Mouse (Mus musculus) spleen, adult 2 months (tissue): ENCODE results near the gene Dact1. TPM values are rescaled to one million over a fixed set of nuclear protein-coding genes. Genes with fewer than 3 reads are reported as not detected.

Experiments
- DNase-seq, 2 experiments: peaks; one replicate each; pipeline versions ENCODE4 v3.0.0 to v3.0.0-alpha.2; 2012 to 2021; ENCODE audit warnings: low spot score in 2 of 2, low read depth in 1 of 2
- H3K27ac ChIP-seq: fragments of 200-500 bp; 2 replicates; pipeline ENCODE4 v1.5.1; 2012; ENCODE audit warnings: low read length, inconsistent platforms; ENCODE audit not compliant: insufficient read depth
- H3K27me3 ChIP-seq: fragments of 200-500 bp; 2 replicates; pipeline ENCODE4 v1.6.1; 2012; ENCODE audit warnings: mild to moderate bottlenecking, moderate library complexity, low read length, inconsistent platforms; ENCODE audit not compliant: control insufficient read depth, insufficient read depth
- H3K36me3 ChIP-seq: fragments of 200-500 bp; 2 replicates; pipeline ENCODE4 v1.6.1; 2012; ENCODE audit warnings: mild to moderate bottlenecking, low read length, inconsistent platforms; ENCODE audit not compliant: control insufficient read depth, insufficient read depth
- H3K4me1 ChIP-seq: fragments of 200-500 bp; 2 replicates; pipeline ENCODE4 v1.6.1; 2011; ENCODE audit warnings: inconsistent platforms; ENCODE audit not compliant: control insufficient read depth, insufficient read depth, insufficient read length
- H3K4me3 ChIP-seq: fragments of 200-500 bp; 2 replicates; pipeline ENCODE4 v1.5.1; 2011; ENCODE audit warnings: mild to moderate bottlenecking, inconsistent platforms; ENCODE audit not compliant: insufficient read depth, insufficient read length; ENCODE audit errors: extremely low read depth
- CTCF ChIP-seq: fragments of 200-500 bp; IDR thresholded peaks from 2 replicates; pipeline ENCODE4 v1.5.1; 2011; ENCODE audit warnings: mild to moderate bottlenecking, inconsistent platforms; ENCODE audit not compliant: insufficient read depth, insufficient read length, insufficient replicate concordance; ENCODE audit errors: extremely low read depth
- POLR2A ChIP-seq: fragments of 200-500 bp; IDR thresholded peaks from 2 replicates; pipeline ENCODE4 v1.6.1; 2011; ENCODE audit warnings: low read depth, low read length, inconsistent platforms
- WGBS: fragments of 180-500 bp; shearing (Covaris S2); methylation state at CpG from one replicate; pipeline ENCODE4 v1.1.7; 2018; 5-methylcytosine and 5-hydroxymethylcytosine counted together
- polyA plus RNA-seq: library from polyadenylated mRNA; depleted of rRNA; stranded (reverse); fragments of >200 nt; gene quantifications from 2 replicates; pipeline ENCODE4 v1.2.3, GENCODE M21; 2012

Gene Dact1
- polyA plus RNA-seq, 1 experiment: 4.7 TPM

DNA sequence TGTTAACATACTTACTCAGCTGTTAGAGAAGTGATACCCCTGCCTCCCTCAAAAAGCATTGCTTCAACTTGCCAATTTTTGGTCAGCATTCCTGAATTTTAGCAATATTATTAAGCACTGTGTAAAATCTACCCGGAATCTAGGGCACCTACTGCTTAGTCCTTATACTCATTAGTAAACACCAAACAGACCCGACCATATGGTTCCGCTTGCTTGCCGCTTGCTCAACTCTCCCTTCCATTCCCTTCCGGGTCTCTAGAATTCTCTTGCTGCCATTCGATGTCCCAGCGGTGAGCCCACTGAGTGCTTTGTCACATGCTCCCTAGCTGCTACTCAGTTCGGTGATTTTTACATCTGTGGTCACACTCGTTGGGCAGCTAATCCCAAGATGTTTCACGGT, 45.0 kb downstream of the Dact1 start:
- no peak for DNase-seq
- 88% methylated on average over 10 of the region's 10 CpGs for WGBS
- Histone ChIP-seq H3K4me3 (no peak overlapping the region), H3K36me3 (no peaks in the 10 kb centered on the region), H3K4me1 (no peaks in the 10 kb centered on the region), H3K27ac (no peak overlapping the region), H3K27me3 (no peaks in the 10 kb centered on the region)
- no peak for TF ChIP-seq POLR2A
- TF ChIP-seq CTCF: no peak

DNA sequence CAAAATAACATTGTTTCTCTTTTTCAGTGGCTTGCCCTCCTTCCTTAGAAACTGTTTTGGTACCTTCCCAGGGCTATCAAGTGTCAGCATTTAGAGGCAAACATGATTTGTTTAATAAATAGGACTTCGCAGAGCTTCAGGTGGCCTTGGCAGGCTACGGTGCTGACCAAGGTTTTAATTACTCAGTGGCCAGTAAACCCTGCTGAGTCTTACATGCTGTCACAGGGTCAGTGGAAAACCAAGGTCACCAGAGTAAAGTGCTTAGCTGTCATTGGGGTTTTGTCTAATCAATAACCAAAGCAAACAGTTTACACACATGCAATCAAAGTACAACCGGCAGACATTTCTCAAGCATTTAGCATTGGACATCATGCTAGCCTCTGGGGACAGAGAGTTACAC, 45.4 kb downstream of the Dact1 start:
- DNase-seq: no peak
- H3K36me3 ChIP-seq: no peaks in the 10 kb centered on the region
- no peak for TF ChIP-seq POLR2A
- no peak for TF ChIP-seq CTCF
- H3K27ac ChIP-seq: no peak overlapping the region
- WGBS: 92% methylated on average over 3 of the region's 3 CpGs
- H3K4me1 ChIP-seq: no peaks in the 10 kb centered on the region
- H3K4me3 ChIP-seq: no peak overlapping the region
- no peaks in the 10 kb centered on the region for H3K27me3 ChIP-seq

DNA sequence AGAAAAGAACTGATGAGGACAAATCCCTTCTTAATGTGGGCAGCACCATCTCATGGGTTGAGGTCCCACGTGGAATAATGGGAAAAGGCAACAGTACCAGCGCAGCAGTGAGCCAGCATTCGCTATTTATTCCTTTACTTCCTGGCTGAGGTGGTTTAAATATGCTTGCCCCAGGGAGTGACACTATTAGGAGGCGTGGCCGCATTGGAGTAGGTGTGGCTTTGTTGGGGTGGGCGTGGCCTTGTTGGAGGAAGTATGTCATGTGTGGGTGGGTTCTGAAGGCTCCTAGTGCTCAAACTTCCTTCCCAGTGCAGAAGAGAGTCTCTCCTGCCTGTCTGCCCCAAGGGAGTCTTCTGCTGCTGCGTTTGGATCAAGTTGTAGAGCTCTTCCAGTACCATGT, 51.9 kb downstream of the Dact1 start:
- no peak overlapping the region for H3K4me3 ChIP-seq
- no peaks in the 10 kb centered on the region for H3K36me3 ChIP-seq
- no peaks in the 10 kb centered on the region for H3K4me1 ChIP-seq
- DNase-seq: no peak
- TF ChIP-seq CTCF (no peak), POLR2A (no peak)
- H3K27me3 ChIP-seq: no peaks in the 10 kb centered on the region
- 89% methylated on average over 7 of the region's 7 CpGs for WGBS
- H3K27ac ChIP-seq: no peak overlapping the region

GRCm38 (mm10) chr12:71362425-71362824, 52.7 kb downstream of the Dact1 start:
- no peaks in the 10 kb centered on the region for H3K36me3 ChIP-seq
- no peak overlapping the region for H3K27ac ChIP-seq
- 91% methylated on average over 8 of the region's 8 CpGs for WGBS
- no peak for TF ChIP-seq POLR2A
- TF ChIP-seq CTCF: no peak
- H3K4me3 ChIP-seq: no peak overlapping the region
- DNase-seq: no peak
- no peaks in the 10 kb centered on the region for H3K4me1 ChIP-seq
- no peaks in the 10 kb centered on the region for H3K27me3 ChIP-seq

GRCm38 (mm10) chr12:71364106-71364505, 54.4 kb downstream of the Dact1 start:
- H3K27me3 ChIP-seq: no peaks in the 10 kb centered on the region
- H3K27ac ChIP-seq: no peak overlapping the region
- 85% methylated on average over 7 of the region's 7 CpGs for WGBS
- H3K4me3 ChIP-seq: no peak overlapping the region
- TF ChIP-seq CTCF (no peak), POLR2A (no peak)
- no peaks in the 10 kb centered on the region for H3K36me3 ChIP-seq
- no peaks in the 10 kb centered on the region for H3K4me1 ChIP-seq
- DNase-seq: no peak

DNA sequence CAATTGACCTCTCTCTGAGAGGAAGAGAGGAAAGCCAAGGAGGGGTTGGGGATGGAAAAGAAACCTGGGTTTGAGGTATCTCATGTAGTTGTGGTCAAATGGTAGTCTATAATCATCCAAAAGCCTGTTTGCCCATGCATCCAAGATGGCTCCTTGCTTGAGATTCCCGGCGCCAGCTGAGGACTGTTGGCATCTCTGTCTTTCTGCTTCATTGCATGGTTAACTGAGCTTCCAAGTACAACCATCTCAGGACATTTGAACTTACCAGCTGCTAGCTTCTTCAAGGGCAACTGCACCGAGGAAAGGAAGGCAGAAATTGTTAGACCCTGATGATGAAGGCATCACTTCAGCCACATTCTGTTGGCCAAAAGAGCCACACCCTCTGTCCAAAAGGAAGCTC, 54.8 kb downstream of the Dact1 start:
- H3K27ac ChIP-seq: no peak overlapping the region
- TF ChIP-seq POLR2A (no peak), CTCF (no peak)
- 92% methylated on average over 3 of the region's 3 CpGs for WGBS
- H3K4me1 ChIP-seq: no peaks in the 10 kb centered on the region
- DNase-seq: no peak
- no peaks in the 10 kb centered on the region for H3K27me3 ChIP-seq
- H3K36me3 ChIP-seq: no peaks in the 10 kb centered on the region
- no peak overlapping the region for H3K4me3 ChIP-seq

- no peak for TF ChIP-seq POLR2A
- no peak for DNase-seq
- no peaks in the 10 kb centered on the region for H3K36me3 ChIP-seq
- no peak overlapping the region for H3K27ac ChIP-seq
- no peak overlapping the region for H3K4me3 ChIP-seq
- H3K27me3 ChIP-seq: no peaks in the 10 kb centered on the region
- H3K4me1 ChIP-seq: no peaks in the 10 kb centered on the region
- 46% methylated on average over 7 of the region's 7 CpGs for WGBS
Measured at GRCm38 (mm10) chr12:71365208-71365607, 55.5 kb downstream of the Dact1 start.
